Mouse (Mus musculus): ENCODE data around the gene H2-T24. TPM values are rescaled to one million over a fixed set of nuclear protein-coding genes. Genes with fewer than 3 reads are reported as not detected.
"Not testable (repeated sequence)": the region's sequence is repeated elsewhere in the genome, so short reads cannot be mapped to it uniquely, and the experiment has no call there.

H2-T24 gene
- polyA plus RNA-seq, 2 experiments: 4.0 to 4.3 TPM

DNA sequence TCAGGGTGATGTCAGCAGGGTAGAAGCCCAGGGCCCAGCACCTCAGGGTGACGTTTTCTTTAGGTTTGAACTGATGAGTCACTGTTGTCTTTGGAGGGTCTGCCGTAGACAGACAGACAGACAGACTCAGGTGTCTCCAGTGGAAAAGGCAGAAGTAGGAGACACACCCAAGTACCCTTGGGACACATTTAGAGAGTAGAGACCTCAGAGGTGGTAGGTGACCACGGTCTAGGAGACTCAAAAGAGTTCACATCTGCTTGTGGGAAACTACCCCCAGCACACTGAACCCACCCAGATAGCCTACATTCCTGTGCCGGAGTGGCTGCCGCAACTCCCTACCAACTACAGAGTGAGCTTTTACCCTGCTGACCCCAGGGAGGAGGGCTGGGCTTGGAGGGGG is 5.4 kb downstream of the H2-T24 start:
- Histone ChIP-seq H3K27ac (no peak overlapping the region), H3K27me3 (ENCODE audit: control insufficient read depth, insufficient read depth, low read length) (no peaks in the 10 kb centered on the region), H3K9me3 (ENCODE audit: control insufficient read depth, low read length) (no peaks in the 10 kb centered on the region), H3K9ac (replicated peaks) (no peak overlapping the region), H3K4me2 (ENCODE audit: low read depth) (no peak overlapping the region), H3K4me3 (ENCODE audit: insufficient read depth in 1 of 2, low read depth in 2 of 2, low read length in 2 of 2) (no peak overlapping the region), H3K4me1 (replicated peaks; ENCODE audit: control insufficient read depth in 2 of 2, insufficient read depth in 2 of 2, low read length in 1 of 2) (peaks cover 10% of the 10 kb centered on the region in 2 experiments), H3K36me3 (replicated peaks; ENCODE audit: control insufficient read depth, insufficient read depth, low read depth) (peaks cover 28% of the 10 kb centered on the region)
- 85% methylated on average over 5 of the region's 5 CpGs for WGBS (ENCODE audit: insufficient replicate concordance)
- no peak for DNase-seq (ENCODE audit: low read depth in 3 of 3, low spot score in 3 of 3)
- TF ChIP-seq EP300 (IDR thresholded peaks at IDR 0.05; ENCODE audit: low read depth) (no peak), CTCF (IDR thresholded peaks at IDR 0.05; ENCODE audit: low read depth) (no peak)
- ATAC-seq (ENCODE audit: insufficient read depth): no peak

DNA sequence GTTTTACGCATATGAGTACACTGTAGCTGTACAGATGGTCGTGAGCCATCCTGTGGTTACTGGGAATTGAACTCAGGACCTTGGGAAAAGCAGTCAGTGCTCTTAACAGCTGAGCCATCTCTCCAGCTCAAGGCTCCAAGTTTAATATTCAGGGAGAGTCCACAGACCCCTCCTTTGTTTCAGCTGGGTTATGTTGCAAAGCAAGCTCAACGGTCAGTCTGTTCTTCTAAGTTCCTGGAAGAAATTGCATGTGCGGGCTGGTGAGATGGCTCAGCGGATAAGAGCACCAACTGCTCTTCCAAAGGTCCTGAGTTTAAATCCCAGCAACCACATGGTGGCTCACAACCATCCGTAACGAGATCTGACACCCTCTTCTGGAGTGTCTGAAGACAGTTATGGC is 16.0 kb downstream of the H2-T24 start:
- not testable (repeated sequence) for H3K4me2 ChIP-seq (ENCODE audit: low read depth); ATAC-seq (ENCODE audit: insufficient read depth); H3K27me3 ChIP-seq (ENCODE audit: control insufficient read depth, insufficient read depth, low read length); H3K9ac ChIP-seq (replicated peaks); DNase-seq (ENCODE audit: low read depth in 3 of 3, low spot score in 3 of 3); H3K27ac ChIP-seq; H3K4me3 ChIP-seq (ENCODE audit: insufficient read depth in 1 of 2, low read depth in 2 of 2, low read length in 2 of 2)
- Histone ChIP-seq H3K9me3 (ENCODE audit: control insufficient read depth, low read length) (peaks cover 22% of the 10 kb centered on the region), H3K36me3 (replicated peaks; ENCODE audit: control insufficient read depth, insufficient read depth, low read depth) (peaks cover 15% of the 10 kb centered on the region), H3K4me1 (replicated peaks; ENCODE audit: control insufficient read depth in 2 of 2, insufficient read depth in 2 of 2, low read length in 1 of 2) (peaks cover 26 to 32% of the 10 kb centered on the region in 2 experiments)
- WGBS (ENCODE audit: insufficient replicate concordance): 92% methylated on average over 7 of the region's 7 CpGs

GRCm38 (mm10) chr17:36003331-36003730 is 17.0 kb downstream of the H2-T24 start:
- Histone ChIP-seq H3K4me2 (ENCODE audit: low read depth) (no peak overlapping the region), H3K9ac (replicated peaks) (no peak overlapping the region), H3K4me1 (replicated peaks; ENCODE audit: control insufficient read depth in 2 of 2, insufficient read depth in 2 of 2, low read length in 1 of 2) (peaks cover 30 to 41% of the 10 kb centered on the region in 2 experiments), H3K9me3 (ENCODE audit: control insufficient read depth, low read length) (peaks cover 22% of the 10 kb centered on the region), H3K36me3 (replicated peaks; ENCODE audit: control insufficient read depth, insufficient read depth, low read depth) (peaks cover 15% of the 10 kb centered on the region), H3K27ac (no peak overlapping the region), H3K27me3 (ENCODE audit: control insufficient read depth, insufficient read depth, low read length) (no peaks in the 10 kb centered on the region), H3K4me3 (ENCODE audit: insufficient read depth in 1 of 2, low read depth in 2 of 2, low read length in 2 of 2) (no peak overlapping the region)
- TF ChIP-seq CTCF (IDR thresholded peaks at IDR 0.05; ENCODE audit: low read depth) (no peak), EP300 (IDR thresholded peaks at IDR 0.05; ENCODE audit: low read depth) (no peak)
- DNase-seq (ENCODE audit: low read depth in 3 of 3, low spot score in 3 of 3) (no peak), ATAC-seq (ENCODE audit: insufficient read depth) (no peak)
- 91% methylated on average over 7 of the region's 7 CpGs for WGBS (ENCODE audit: insufficient replicate concordance)

- Histone ChIP-seq H3K27me3 (ENCODE audit: control insufficient read depth, insufficient read depth, low read length) (no peaks in the 10 kb centered on the region), H3K27ac (peak overlapping the region; percentile 91), H3K4me3 (ENCODE audit: insufficient read depth in 1 of 2, low read depth in 2 of 2, low read length in 2 of 2) (peak overlapping the region in 1 of 2 experiments; percentile 10; a peak in 2 of 4 replicates), H3K9ac (replicated peaks) (peak overlapping the region; percentile 23; the same call in 1 of the 2 replicates), H3K36me3 (replicated peaks; ENCODE audit: control insufficient read depth, insufficient read depth, low read depth) (peaks cover 15% of the 10 kb centered on the region), H3K4me2 (ENCODE audit: low read depth) (peak overlapping the region; percentile 54), H3K4me1 (replicated peaks; ENCODE audit: control insufficient read depth in 2 of 2, insufficient read depth in 2 of 2, low read length in 1 of 2) (peaks cover 42 to 54% of the 10 kb centered on the region in 2 experiments), H3K9me3 (ENCODE audit: control insufficient read depth, low read length) (peaks cover 22% of the 10 kb centered on the region)
- ATAC-seq (ENCODE audit: insufficient read depth) (peak; percentile 83), DNase-seq (ENCODE audit: low read depth in 3 of 3, low spot score in 3 of 3) (peak; percentile 80 to 91 (median 86))
- TF ChIP-seq CTCF (IDR thresholded peaks at IDR 0.05; ENCODE audit: low read depth) (no peak), EP300 (IDR thresholded peaks at IDR 0.05; ENCODE audit: low read depth) (peak; percentile 86)
- WGBS (ENCODE audit: insufficient replicate concordance): 41% methylated on average over 6 of the region's 6 CpGs
Observed at GRCm38 (mm10) chr17:36001966-36002365, 18.4 kb downstream of the H2-T24 start.

DNA sequence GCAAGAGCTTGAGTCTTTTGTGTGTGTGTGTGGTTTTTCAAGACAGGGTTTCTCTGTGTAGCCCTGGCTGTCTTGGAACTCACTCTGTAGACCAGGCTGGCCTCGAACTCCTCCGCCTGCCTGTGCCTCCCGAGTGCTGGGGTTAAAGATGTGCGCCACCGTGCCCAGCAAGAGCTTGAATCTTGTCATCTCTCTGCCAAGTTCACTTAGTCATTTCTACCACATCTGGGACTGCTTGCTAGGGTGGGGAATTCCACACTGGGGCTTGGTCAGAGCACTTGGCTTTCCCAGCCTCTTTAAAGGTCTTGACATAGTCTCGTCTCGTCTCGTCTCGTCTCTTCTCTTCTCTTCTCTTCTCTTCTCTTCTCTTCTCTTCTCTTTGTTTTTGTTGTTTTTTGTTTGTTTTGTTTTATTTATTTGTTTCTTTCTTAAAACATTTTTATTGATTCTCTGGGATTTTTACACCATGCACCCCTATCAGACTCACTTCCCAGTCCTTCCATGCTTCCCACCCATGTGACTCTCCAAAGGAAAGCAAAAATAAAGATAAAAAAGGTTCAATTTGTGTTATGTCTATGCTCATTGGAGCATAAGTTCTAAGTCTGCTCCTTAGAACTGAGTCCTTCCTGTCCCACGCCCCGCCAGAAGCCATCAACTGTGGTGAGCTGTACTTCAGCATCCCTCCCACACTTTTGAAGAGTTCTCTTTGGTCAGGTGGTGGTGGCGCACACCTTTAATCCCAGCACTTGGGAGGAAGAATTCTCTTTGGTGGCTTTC is 19.1 kb downstream of the H2-T24 start:
- DNase-seq (ENCODE audit: low read depth in 3 of 3, low spot score in 3 of 3) (peak in 1 of 3 experiments; percentile 45), ATAC-seq (ENCODE audit: insufficient read depth) (peak; percentile 62)
- Histone ChIP-seq H3K36me3 (replicated peaks; ENCODE audit: control insufficient read depth, insufficient read depth, low read depth) (peaks cover 15% of the 10 kb centered on the region), H3K9ac (replicated peaks) (peak overlapping the region; percentile 34; the same call in 1 of the 2 replicates), H3K27ac (peak overlapping the region; percentile 91), H3K4me2 (ENCODE audit: low read depth) (peak overlapping the region; percentile 54), H3K4me3 (ENCODE audit: insufficient read depth in 1 of 2, low read depth in 2 of 2, low read length in 2 of 2) (no peak overlapping the region; a peak in 1 of 4 replicates), H3K4me1 (replicated peaks; ENCODE audit: control insufficient read depth in 2 of 2, insufficient read depth in 2 of 2, low read length in 1 of 2) (peaks cover 42 to 54% of the 10 kb centered on the region in 2 experiments), H3K27me3 (ENCODE audit: control insufficient read depth, insufficient read depth, low read length) (no peaks in the 10 kb centered on the region), H3K9me3 (ENCODE audit: control insufficient read depth, low read length) (peaks cover 16% of the 10 kb centered on the region)
- TF ChIP-seq EP300 (IDR thresholded peaks at IDR 0.05; ENCODE audit: low read depth): no peak
- no peak for TF ChIP-seq CTCF (IDR thresholded peaks at IDR 0.05; ENCODE audit: low read depth)
- 74% methylated on average over 12 of the region's 12 CpGs for WGBS (ENCODE audit: insufficient replicate concordance)
